Mouse (Mus musculus) ES-CJ7 (cell line): ENCODE data around the gene Hyal3.

Source experiments
- DNase-seq: peaks from one replicate; pipeline ENCODE4 v3.0.0; 2011; ENCODE audit warnings: low read depth, low spot score

Gene Hyal3

GRCm38 (mm10) chr9:107617461-107617860 is 36.8 kb downstream of the Hyal3 start:
- DNase-seq = no peak

DNA sequence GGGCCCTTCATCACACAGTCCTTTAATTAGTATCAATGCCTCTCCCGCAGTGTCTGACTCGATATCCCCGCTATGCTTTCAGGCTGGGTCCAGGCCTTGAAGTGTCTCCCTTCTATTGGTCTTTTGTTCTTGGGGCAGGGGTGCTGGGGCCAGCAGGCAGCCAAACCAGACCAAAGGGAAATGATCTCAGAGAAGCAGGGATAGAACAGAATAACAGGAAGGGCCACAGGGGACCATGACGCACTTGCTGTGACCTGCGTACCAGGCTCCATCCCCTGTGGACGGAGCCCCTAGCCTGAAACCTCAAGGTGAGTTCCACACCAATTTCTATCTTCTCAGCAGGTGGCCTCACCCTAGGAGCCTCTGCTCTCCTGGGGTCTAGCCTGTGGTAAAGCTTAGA is 37.5 kb downstream of the Hyal3 start:
- DNase-seq = no peak

DNA sequence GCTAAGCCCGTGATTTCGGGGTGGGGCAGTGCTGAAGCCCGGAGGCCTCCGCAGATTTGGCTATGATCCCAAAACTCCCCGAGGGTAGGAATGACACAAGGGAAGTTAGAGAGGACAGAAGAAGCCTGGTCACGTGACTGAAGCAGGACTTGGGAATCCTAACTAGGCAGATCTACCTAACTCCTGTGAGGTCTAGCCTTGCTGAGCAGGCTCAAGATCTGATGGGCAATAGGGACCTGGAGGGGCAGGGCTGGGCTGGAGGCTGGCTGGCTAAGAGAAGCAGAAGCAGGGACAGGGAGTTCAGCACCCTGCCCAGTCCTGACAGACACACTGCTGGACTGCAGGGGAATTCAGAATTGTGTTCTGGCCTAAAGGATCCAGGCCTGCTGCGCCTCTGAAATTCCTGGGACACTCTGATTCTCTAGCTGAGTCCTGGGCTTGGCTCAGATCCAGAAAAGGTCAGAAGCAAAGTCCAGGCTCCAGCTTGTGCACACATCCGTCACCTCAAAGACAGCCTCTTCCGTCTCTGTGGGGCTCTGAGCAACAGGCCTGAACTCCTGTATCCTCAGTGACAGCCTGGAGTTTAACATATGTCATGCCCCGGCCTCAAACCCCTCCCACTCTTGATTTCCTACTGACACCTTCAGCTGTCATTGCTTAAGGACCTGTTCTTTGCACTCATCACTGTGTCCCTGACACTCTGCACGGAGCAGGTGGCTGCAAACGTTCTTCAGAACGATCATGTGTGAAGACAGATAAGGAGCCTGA is 38.3 kb downstream of the Hyal3 start:
- DNase-seq = no peak

DNA sequence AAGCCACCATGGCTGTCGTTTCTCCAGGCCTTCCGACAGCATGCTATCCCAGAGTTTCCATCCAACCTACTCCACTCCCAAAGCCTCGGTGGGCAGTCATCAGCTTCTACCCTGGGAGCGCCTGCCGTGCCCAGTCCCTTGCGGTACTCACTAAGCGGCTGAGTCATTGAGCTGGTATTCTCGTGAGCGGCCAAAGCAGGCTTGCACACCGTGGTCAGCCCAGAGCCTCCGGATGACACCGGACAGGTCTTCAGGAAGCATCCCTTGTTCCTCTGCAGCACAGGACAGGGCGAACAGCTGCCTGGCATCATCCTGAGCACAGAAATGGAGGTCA is 38.9 kb downstream of the Hyal3 start:
- no peak for DNase-seq

DNA sequence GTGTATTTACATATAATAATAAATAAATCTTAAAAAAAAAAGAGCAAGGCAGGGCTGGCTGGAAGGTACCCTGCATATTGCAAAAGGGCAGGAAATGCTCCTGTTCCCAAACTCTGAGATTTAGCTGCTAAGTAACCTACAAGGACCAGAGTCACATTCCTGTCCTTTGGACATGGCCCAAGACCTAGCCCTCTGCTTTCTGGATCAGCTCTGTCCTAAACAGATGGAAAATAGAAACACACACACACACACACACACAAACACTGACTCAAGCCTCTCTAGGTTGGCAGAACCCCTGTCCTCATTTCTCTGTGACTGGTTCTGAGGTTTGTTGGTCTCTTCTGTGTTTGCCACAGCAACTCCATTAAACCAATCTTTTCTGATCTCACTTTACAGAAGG is 40.3 kb downstream of the Hyal3 start:
- DNase-seq = no peak

DNA sequence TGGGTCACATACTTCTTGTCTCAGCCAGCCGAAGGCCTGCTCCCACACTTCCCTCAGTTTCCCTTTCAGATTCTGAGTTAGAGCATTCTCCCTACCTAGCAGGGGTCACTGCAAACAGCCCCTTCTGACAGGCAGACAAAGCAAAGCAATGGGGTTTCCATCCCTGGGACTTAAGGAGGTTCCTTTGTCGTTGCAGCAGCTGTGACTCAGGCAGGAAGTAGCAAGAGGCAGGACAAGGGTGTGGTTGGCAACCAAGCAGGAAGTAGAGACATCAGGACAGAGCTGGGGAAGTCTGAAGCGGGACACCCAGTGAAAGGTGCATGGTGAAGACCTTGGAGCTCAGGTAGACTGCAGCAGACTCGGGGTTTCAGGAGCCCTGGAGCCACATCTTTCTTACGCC is 43.9 kb downstream of the Hyal3 start:
- DNase-seq = peak; percentile 61

DNA sequence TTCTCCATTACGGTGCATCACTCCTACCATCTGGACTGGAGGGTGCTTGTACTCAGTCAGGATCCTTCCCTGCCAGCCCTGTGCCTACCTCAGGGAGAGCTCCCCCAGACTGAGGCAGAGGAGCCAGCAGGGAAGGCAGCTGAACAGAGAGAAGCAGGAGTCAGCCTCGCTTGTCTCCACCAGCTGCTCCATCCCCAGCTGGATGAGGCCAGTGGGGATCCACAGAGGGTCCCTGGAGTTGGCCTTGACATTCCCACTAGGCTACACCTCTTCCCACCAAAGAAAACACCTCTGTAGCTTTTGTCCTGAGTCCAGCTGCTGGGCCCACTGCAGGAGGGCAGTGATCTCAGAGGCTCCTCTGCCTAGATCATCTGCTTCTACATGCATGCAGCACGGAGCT is 44.3 kb downstream of the Hyal3 start:
- DNase-seq = no peak

DNA sequence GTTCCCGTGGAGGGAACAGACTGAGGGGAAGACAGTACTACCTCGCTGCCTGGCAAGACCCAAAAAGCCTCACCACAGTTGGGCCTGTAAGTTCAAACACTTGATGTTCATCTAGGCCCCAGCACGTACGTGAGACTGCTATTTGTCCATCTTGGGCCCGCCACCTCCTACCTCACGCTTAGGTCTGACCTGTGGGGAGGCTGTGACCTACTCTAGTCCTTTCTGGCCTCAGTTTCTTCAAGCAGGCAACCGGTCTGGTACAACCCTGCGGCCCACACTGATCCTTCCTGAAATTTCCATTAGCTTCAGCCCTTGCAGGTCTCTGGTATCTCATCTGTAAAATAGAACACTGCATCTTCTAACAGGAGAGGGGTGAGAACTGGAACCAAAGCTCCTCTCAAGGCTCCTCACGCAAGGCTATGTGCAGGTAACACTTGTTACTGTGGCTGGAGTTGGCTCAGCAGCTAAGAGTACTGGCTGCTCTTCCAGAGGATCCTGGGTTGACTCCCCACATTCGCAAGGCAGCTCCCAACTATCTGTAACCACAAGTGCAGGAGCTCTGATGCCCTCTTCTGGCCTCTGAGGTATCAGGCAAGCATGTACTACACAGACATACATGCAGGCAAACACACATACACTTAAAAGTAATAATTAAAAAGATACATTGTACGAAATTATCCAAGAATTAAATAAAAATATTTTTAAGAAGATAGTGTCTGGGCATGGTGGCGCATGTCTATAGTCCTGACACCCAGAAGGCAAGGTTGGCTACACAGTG is 44.9 kb downstream of the Hyal3 start:
- no peak for DNase-seq

- no peak for DNase-seq
These were observed 45.7 kb downstream of the Hyal3 start for GRCm38 (mm10) chr9:107626158-107626843.

GRCm38 (mm10) chr9:107626844-107627277 is 46.2 kb downstream of the Hyal3 start:
- peak; percentile 99 for DNase-seq

DNA sequence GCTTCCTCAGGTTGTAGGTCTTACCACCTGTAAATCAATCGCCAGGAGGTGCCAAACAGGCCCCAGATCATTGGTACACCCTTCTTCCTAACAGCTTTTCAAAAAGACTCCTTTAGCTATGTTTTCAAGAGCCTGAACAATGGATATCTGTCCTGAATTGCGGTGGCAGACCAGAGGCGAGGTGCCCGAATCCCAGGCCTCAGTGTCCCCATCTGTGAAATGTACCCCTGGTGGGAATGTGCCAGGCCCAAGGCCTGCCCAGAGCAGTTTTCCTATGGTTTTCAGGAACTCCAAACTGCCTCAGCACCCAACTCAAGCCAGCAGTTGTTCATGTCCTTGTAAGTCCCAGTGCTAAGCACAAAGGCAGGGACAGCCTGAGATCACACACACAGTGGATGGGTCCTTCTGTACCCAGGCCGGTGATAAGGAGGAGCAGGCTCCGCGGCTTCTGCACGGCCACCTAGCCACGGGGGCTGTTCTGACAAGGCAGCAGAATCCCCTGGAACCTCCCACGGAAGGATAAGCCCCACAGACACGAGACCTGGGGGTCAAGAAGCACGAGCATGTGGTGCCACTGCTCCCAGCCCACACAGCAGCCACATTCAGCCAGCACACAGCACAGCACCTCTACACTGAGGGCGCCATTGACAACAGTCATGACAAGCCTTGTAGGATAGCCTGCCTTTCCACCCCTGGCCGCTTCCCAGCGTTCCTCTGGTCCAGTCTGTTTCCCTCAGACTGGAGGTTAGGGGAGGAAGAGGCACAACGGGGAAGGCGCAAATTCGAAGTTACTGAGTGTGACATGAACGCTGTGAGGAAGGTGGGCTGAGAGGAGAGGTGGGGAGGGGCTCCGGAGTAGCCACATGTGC is 47.0 kb downstream of the Hyal3 start:
- DNase-seq = no peak

- no peak for DNase-seq
These were observed 48.2 kb downstream of the Hyal3 start for GRCm38 (mm10) chr9:107628721-107629410.

- DNase-seq = peak; percentile 69
These were observed 48.8 kb downstream of the Hyal3 start for GRCm38 (mm10) chr9:107629411-107629730.

DNA sequence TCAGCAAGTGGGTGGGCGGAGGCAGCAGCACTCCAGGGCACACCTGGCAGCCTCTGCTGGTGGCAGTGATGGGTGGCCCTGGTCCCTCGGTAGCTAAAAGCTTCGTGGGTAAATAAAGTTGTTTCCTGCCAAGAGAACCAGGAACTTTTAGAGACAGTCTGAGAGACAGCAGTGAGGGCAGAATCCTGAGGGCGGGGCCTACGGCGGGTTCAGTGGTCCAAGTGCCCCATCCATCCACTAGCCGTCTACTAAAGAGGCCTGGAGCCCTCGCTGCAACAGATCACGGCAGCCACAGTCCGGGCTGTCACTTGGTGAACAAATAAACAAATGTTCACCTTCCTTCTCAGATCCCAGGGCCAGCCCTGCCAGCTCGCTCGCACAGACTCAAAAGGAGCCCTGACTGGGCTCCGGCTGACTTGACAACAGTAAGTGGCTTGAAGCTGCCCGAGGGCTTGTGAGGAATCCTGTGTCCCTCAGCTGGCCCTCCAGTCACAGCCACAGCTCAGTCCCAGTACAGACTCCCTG is 49.3 kb downstream of the Hyal3 start:
- no peak for DNase-seq

- peak; percentile 98 for DNase-seq
These were observed 50.0 kb downstream of the Hyal3 start for GRCm38 (mm10) chr9:107630576-107630975.

DNA sequence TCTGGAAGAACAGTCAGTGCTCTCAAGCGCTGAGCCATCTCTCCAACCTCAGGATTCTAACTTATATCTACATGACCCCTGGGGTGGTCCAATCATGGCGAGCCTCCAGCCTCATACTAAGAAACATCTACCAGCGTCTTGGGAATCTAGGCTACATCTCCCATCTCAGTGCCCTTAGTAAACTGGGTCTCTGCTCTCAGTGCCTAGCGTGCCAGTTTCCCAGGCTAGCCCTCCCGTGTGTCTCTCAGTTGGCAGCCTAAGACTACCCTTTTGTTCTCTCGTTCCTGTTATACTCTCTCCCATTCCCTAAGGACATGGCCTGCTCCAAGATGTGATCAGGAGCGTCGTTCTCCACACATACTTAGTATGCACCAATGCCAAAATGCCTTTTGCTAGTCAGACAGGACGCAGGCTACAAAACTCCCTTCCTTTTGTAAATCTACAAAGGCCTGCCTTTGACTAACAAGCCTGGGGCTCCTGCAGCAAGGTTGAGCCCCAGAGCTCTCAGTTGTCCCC is 50.8 kb downstream of the Hyal3 start:
- DNase-seq = no peak

GRCm38 (mm10) chr9:107631861-107632260 is 51.2 kb downstream of the Hyal3 start:
- DNase-seq = no peak

- no peak for DNase-seq
These were observed 51.9 kb downstream of the Hyal3 start for GRCm38 (mm10) chr9:107632478-107632877.

GRCm38 (mm10) chr9:107633091-107633660 is 52.6 kb downstream of the Hyal3 start:
- peak; percentile 62 for DNase-seq

- no peak for DNase-seq
These were observed 53.2 kb downstream of the Hyal3 start for GRCm38 (mm10) chr9:107633661-107634405.
